Mouse (Mus musculus) lung, postnatal 0 days (tissue): Measurements from ENCODE around the gene Golph3l.

Experiments used
- CTCF ChIP-seq: IDR thresholded peaks from 2 replicates; pipeline ENCODE4 v1.5.1; 2016; ENCODE audit warnings: antibody characterized with exemption, mild to moderate bottlenecking
- EP300 ChIP-seq: IDR thresholded peaks from 2 replicates; pipeline ENCODE4 v1.6.1; 2016; ENCODE audit warnings: antibody characterized with exemption, mild to moderate bottlenecking, control low read depth

- TF ChIP-seq CTCF (no peak), EP300 (no peak)
These were observed 12.6 kb downstream of the Golph3l start for GRCm38 (mm10) chr3:95601287-95601686.
